Mouse (Mus musculus) adrenal gland, postnatal 4 days (tissue): ENCODE data around the gene Tnfrsf12a. TPM values are rescaled to one million over a fixed set of nuclear protein-coding genes. Genes with fewer than 3 reads are reported as not detected.

Source experiments
- DNase-seq, 2 experiments: peaks; one replicate each; pipeline ENCODE4 v3.0.0; 2021 to 2022; ENCODE audit warnings: low spot score in 2 of 2, mixed read lengths in 2 of 2
- total RNA-seq, 2 experiments: library from RNA; stranded (reverse); gene quantifications; 2 replicates each; pipeline ENCODE4 v1.2.3; 2021

The Tnfrsf12a gene
- total RNA-seq, 2 experiments from 2014 or later: 53.2 to 53.8 TPM

DNA sequence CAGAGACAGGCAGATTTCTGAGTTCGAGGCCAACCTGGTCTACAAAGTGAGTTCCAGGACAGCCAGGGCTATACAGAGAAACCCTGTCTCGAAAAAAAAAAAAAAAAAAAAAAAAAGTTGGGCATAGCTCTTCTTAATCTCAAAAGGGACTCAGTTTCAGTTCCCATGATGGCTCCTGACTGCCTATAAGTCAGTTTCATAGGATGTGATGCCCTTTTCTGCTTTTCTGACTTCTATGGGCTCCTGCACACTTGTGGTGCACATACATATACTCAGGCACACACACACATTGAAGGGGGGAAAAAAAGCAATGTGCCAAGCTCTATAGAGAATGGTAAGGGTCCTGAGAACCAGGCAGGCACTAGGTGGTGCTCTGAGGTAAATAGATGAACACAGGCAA lies 23.9 kb downstream of the Tnfrsf12a start:
- no peak for DNase-seq

DNA sequence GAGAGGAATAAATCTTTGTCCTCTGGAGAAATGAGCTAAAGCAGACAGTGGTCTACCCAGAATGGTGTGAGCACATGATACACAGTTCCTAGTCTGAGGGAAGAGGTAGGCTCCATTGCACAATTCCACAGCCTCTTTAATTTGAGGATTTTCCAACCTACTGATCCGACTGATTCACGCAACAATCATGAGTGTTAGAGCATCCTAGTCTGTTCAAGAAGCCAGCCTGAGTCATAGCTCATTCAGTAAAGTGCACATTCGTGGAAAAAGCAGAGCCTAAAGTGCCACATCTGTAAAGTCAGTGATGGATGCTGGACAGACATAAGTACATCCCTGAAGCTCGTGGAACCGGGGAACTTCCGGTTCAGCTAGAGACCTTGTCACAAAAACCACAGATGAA lies 25.9 kb downstream of the Tnfrsf12a start:
- no peak for DNase-seq

DNA sequence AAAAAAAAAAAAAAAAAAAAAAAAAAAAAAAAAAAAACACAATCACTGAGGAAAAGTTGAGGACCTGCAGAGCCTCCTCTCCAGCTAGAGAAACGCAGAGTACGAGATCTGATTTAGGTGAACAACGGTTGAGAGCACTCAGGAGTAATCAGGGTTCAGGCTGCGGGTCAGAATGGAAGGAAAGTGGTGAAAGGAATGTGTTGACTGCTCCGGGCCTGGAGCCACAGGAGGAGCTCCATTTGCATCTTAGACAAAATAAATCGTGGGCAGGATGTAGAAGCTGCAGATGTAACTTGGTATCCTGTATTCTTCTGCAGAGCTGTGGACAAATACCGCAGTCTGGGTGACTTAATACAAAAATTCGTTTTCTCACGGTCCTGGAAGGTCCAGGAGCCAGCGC lies 31.4 kb downstream of the Tnfrsf12a start:
- DNase-seq: no peak

DNA sequence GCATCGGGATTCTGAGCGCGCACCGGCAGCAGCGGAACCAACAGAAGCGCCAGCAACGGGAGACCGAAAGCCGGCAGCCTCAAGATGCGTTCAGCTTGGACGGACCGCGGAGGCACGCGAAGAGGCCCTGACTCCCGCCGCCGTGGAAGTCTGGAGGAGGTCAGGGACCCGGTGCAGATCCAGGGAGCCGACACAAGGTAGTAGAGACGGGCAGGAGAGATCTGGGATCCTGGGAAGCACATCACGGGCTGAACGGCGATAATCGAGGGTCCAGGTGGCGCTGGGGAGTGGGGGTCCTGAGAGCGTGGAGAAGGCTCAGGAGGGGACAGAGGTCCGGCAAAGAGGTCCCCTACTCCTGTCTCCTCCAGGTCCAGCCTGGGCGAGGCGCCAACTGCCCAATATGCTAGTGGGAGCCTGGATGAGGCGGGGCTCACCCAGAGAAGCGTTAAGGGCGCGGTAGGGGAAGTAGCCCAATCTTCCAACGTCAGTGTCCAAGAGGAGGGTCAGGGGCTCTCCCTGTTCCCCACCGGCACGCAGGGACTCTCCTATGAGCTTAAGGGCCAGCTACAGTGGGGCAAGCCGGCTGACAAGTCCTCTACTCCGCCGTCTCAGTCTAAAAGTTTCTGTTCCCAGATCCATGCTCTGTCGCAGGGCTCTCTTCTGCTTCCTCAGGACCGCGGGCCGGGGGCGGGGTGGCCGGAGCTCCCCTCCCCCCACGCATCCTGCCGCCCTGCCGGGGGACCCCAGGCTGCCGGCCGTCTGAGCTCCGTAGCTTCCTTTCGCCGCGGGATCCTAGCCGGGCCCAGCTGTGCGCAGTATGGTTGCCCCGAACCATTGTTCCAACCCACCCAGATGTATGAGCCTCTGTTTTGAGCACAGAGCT lies 32.4 kb downstream of the Tnfrsf12a start, which contains the start of gene Mmp25:
Gene Mmp25, minus strand, starts transcription at position 665 of the 883 bp plus-strand sequence.
- DNase-seq: no peak

DNA sequence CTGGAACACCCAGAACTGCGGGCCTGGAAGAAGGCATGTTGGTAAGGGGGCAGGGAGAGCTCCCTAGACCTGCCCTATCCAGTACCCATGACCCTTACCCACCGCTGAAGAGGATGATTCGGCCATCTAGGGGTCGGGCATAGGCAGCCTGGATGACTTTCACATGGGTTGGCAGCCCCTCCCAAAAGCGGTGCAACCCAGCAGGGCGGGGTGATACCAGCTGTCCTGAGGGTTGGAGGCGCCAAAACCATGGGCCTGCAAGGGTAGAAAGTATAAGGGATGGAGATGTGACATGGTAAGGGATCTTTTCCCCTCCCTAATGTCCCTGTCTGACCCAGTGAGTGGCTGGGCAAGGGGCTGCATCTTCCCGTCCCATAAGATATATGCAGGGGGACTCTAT lies 46.0 kb downstream of the Tnfrsf12a start:
- no peak for DNase-seq

DNA sequence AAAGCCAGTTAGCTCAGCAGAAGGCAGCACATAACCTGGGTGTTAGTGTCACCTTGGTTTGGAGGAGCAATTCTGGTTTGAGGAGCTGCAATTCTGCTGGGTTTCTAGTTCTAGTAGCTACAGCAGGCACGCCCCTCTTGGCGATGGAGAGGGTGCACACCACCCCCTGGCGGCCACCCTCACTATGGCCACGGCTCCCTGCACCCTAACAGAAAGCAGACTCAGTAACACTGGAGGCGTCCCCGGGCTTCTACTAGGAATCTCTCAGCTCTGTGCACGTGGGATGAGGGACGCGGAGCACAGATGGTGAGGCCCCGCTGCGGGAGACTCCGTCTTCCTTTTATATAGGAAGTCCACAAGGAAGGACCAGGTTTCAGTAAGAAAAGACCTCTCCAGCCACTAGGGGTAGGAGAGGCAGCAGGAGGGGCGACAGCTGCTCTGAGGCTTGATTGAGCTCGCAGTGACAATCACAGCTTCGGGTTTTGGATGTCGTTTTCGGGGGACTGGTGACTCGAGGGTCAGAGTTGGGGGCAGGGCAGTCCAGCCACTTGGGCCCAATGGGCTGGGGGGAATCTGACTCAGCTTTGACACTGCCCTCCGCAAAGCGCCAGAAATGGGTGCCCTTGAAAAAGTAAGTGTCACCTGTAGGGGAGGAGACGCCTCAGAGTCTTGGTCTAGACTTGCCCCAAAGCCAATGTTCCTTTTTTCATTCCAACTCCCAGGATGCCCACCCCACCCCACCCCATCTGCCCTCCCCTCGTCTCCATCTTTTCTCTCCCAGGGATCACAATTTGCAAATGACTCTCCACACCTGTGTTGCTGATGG lies 46.9 kb downstream of the Tnfrsf12a start:
- DNase-seq: peak; percentile 60 to 68

DNA sequence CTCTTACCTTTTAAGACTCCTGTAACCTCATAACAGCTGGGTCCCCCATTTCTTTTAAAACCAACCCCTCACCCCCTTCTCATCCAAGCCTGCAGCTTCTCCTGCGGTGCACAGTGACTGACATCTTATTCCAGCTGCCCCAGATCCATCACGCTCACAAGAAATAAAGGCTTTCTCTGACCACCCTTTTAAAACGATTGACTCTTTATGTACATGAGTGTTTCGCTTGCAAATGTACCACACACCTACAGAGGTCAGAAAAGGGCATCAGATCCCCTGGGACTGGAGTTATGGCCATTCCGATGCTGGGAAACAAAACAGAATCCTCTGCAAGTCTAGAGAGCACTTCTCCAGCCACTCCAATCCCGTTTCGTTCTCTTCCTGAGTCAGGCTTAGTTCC lies 49.5 kb downstream of the Tnfrsf12a start:
- DNase-seq: no peak

Other genes starting within 250 kb of the Tnfrsf12a start
- not detected for gene Vmn2r117, start 197.8 kb downstream of the Tnfrsf12a start, total RNA-seq
- gene Zfp213, start 113.2 kb downstream of the Tnfrsf12a start, total RNA-seq: 10 to 100 TPM in 1 of 2 experiments, 1 to 10 TPM in 1; 8.5 to 11.5 TPM
- gene Zfp13, start 78.0 kb downstream of the Tnfrsf12a start, total RNA-seq: 10 to 100 TPM; 27.5 to 29.7 TPM
- gene Zscan10, start 76.6 kb downstream of the Tnfrsf12a start, total RNA-seq: not detected
- gene Mmp25, start 32.2 kb downstream of the Tnfrsf12a start, total RNA-seq: under 1 TPM; 0.56 to 0.90 TPM
- under 1 TPM in 1 of 2 experiments, not detected in 1; 0.31 TPM for gene Bicdl2, start 17.0 kb downstream of the Tnfrsf12a start, total RNA-seq
- gene Hcfc1r1, start 3.9 kb downstream of the Tnfrsf12a start, total RNA-seq: 100 to 1,000 TPM; 132 to 134 TPM
- gene Thoc6, start 3.6 kb downstream of the Tnfrsf12a start, total RNA-seq: 10 to 100 TPM; 26.7 to 27.5 TPM
- 10 to 100 TPM in 1 of 2 experiments, not detected in 1; 12.1 TPM for gene Cldn6, start 1.8 kb upstream of the Tnfrsf12a start, total RNA-seq
- 1 to 10 TPM in 1 of 2 experiments, not detected in 1; 2.4 TPM for gene Cldn9, start 6.6 kb upstream of the Tnfrsf12a start, total RNA-seq
- 1 to 10 TPM in 1 of 2 experiments, under 1 TPM in 1; 0.99 to 1.3 TPM for gene 1520401A03Rik, start 45.3 kb upstream of the Tnfrsf12a start, total RNA-seq
- gene Pkmyt1, start 48.9 kb upstream of the Tnfrsf12a start, total RNA-seq: 10 to 100 TPM; 20.0 to 22.4 TPM
- 10 to 100 TPM; 13.8 to 14.6 TPM for gene Paqr4, start 63.4 kb upstream of the Tnfrsf12a start, total RNA-seq
- gene Kremen2, start 68.4 kb upstream of the Tnfrsf12a start, total RNA-seq: under 1 TPM in 1 of 2 experiments, not detected in 1; 0.14 TPM
- gene Flywch1, start 94.1 kb upstream of the Tnfrsf12a start, total RNA-seq: 10 to 100 TPM; 60.9 to 62.4 TPM
- gene Flywch2, start 108.6 kb upstream of the Tnfrsf12a start, total RNA-seq: 10 to 100 TPM; 14.0 to 14.4 TPM
- gene Srrm2, start 113.1 kb upstream of the Tnfrsf12a start, total RNA-seq: 100 to 1,000 TPM; 855 to 927 TPM
- gene Elob, start 151.7 kb upstream of the Tnfrsf12a start, total RNA-seq: 100 to 1,000 TPM; 364 to 381 TPM
- not detected for gene Prss33, start 158.6 kb upstream of the Tnfrsf12a start, total RNA-seq
- gene Prss32, start 166.4 kb upstream of the Tnfrsf12a start, total RNA-seq: not detected
- 1 to 10 TPM; 1.6 to 1.9 TPM for gene Prss41, start 166.7 kb upstream of the Tnfrsf12a start, total RNA-seq
- not detected for gene Prss21, start 190.6 kb upstream of the Tnfrsf12a start, total RNA-seq
- gene Dcpp1, start 203.4 kb upstream of the Tnfrsf12a start, total RNA-seq: not detected
- not detected for gene Dcpp2, start 203.4 kb upstream of the Tnfrsf12a start, total RNA-seq
- not detected for gene Dcpp3, start 240.0 kb upstream of the Tnfrsf12a start, total RNA-seq